Mouse (Mus musculus) cerebellum, adult 2 months (tissue): Measurements from ENCODE around the gene Dnm3. TPM values are rescaled to one million over a fixed set of nuclear protein-coding genes. Genes with fewer than 3 reads are reported as not detected.

Experiments
- DNase-seq, 2 experiments: peaks; one replicate each; pipeline ENCODE4 v3.0.0; 2021
- H3K27ac ChIP-seq: fragments of 200-500 bp; 2 replicates; pipeline ENCODE4 v1.5.1; 2012; ENCODE audit warnings: low read length, control low read depth, inconsistent platforms; ENCODE audit not compliant: insufficient read depth
- H3K27me3 ChIP-seq: fragments of 200-500 bp; 2 replicates; pipeline ENCODE4 v1.6.1; 2012; ENCODE audit warnings: inconsistent platforms, mild to moderate bottlenecking, low read length, moderate library complexity; ENCODE audit not compliant: control insufficient read depth, insufficient read depth
- H3K4me1 ChIP-seq: fragments of 200-500 bp; 2 replicates; pipeline ENCODE4 v1.6.1; 2011; ENCODE audit warnings: low read length; ENCODE audit not compliant: control insufficient read depth, insufficient read depth
- H3K4me3 ChIP-seq: fragments of 200-500 bp; replicated peaks from 2 replicates; pipeline ENCODE3; 2011; ENCODE audit warnings: mild to moderate bottlenecking, low read depth, low read length, control low read depth; ENCODE audit not compliant: insufficient read depth
- CTCF ChIP-seq: fragments of 200-500 bp; IDR thresholded peaks from 2 replicates; pipeline ENCODE4 v1.5.1; 2011; ENCODE audit warnings: low read depth, mild to moderate bottlenecking, control low read depth, low read length, moderate library complexity, borderline replicate concordance; ENCODE audit not compliant: insufficient read depth
- POLR2A ChIP-seq: fragments of 200-500 bp; IDR thresholded peaks from 2 replicates; pipeline ENCODE4 v1.6.1; 2011; ENCODE audit warnings: low read length, control low read depth, borderline replicate concordance; ENCODE audit not compliant: insufficient read depth
- WGBS: fragments of 180-500 bp; shearing (Covaris S2); methylation state at CpG from one replicate; pipeline ENCODE4 v1.1.7; 2018; 5-methylcytosine and 5-hydroxymethylcytosine counted together
- polyA plus RNA-seq: library from polyadenylated mRNA; depleted of rRNA; stranded (reverse); fragments of >200 nt; gene quantifications from 2 replicates; pipeline ENCODE4 v1.2.3, GENCODE M21; 2012

The Dnm3 gene
- polyA plus RNA-seq, 1 experiment, result 93.6 TPM

GRCm38 (mm10) chr1:161999338-161999737 lies 478.5 kb downstream of the Dnm3 start:
- Histone ChIP-seq H3K4me3 (no peak overlapping the region), H3K27ac (no peak overlapping the region), H3K27me3 (no peaks in the 10 kb centered on the region), H3K4me1 (no peaks in the 10 kb centered on the region; the same call in 1 of the 2 replicates)
- 46% methylated on average over 5 of the region's 5 CpGs for WGBS
- no peak for DNase-seq
- TF ChIP-seq CTCF, result no peak
- TF ChIP-seq POLR2A, result no peak

- TF ChIP-seq POLR2A (no peak), CTCF (no peak)
- H3K27ac ChIP-seq, result no peak overlapping the region
- WGBS, result 66% methylated on average over 4 of the region's 4 CpGs
- no peaks in the 10 kb centered on the region; the same call in 1 of the 2 replicates for H3K4me1 ChIP-seq
- no peaks in the 10 kb centered on the region for H3K27me3 ChIP-seq
- no peak for DNase-seq
- no peak overlapping the region for H3K4me3 ChIP-seq
These were observed 479.1 kb downstream of the Dnm3 start for GRCm38 (mm10) chr1:161998781-161999180.

- Histone ChIP-seq H3K27ac (no peak overlapping the region), H3K4me1 (no peaks in the 10 kb centered on the region), H3K4me3 (no peak overlapping the region), H3K27me3 (no peaks in the 10 kb centered on the region)
- WGBS, result 94% methylated on average over 7 of the region's 7 CpGs
- no peak for DNase-seq
- TF ChIP-seq POLR2A (no peak), CTCF (no peak)
These were observed 485.4 kb downstream of the Dnm3 start for GRCm38 (mm10) chr1:161992389-161992788.

- 94% methylated on average over 11 of the region's 11 CpGs for WGBS
- Histone ChIP-seq H3K4me3 (no peak overlapping the region), H3K27ac (no peak overlapping the region), H3K27me3 (no peaks in the 10 kb centered on the region), H3K4me1 (no peaks in the 10 kb centered on the region)
- no peak for TF ChIP-seq POLR2A
- TF ChIP-seq CTCF, result no peak
- no peak for DNase-seq
These were observed 486.0 kb downstream of the Dnm3 start for GRCm38 (mm10) chr1:161991846-161992245.

GRCm38 (mm10) chr1:161990684-161991578 lies 486.9 kb downstream of the Dnm3 start:
- Histone ChIP-seq H3K4me1 (no peaks in the 10 kb centered on the region), H3K27ac (no peak overlapping the region), H3K27me3 (no peaks in the 10 kb centered on the region), H3K4me3 (no peak overlapping the region)
- no peak for DNase-seq
- TF ChIP-seq POLR2A (no peak), CTCF (no peak)
- WGBS, result 73% methylated on average over 10 of the region's 10 CpGs

GRCm38 (mm10) chr1:161983979-161984566 lies 493.8 kb downstream of the Dnm3 start:
- Histone ChIP-seq H3K4me3 (no peak overlapping the region), H3K4me1 (peaks cover 4% of the 10 kb centered on the region; the same call in 1 of the 2 replicates), H3K27ac (no peak overlapping the region), H3K27me3 (no peaks in the 10 kb centered on the region)
- no peak for DNase-seq
- TF ChIP-seq CTCF (no peak), POLR2A (no peak)
- 20% methylated on average over 4 of the region's 4 CpGs for WGBS

GRCm38 (mm10) chr1:161983451-161983850 lies 494.4 kb downstream of the Dnm3 start:
- H3K27ac ChIP-seq, result no peak overlapping the region
- 20% methylated on average over 6 of the region's 6 CpGs for WGBS

More at GRCm38 (mm10) chr1:161983451-161983850, 494.4 kb downstream of the Dnm3 start:
- peaks cover 4% of the 10 kb centered on the region; the same call in 1 of the 2 replicates for H3K4me1 ChIP-seq
- DNase-seq, result peak in 1 of 2 experiments; percentile 29
- no peak overlapping the region for H3K4me3 ChIP-seq
- TF ChIP-seq POLR2A, result no peak
- TF ChIP-seq CTCF, result no peak
- no peaks in the 10 kb centered on the region for H3K27me3 ChIP-seq
